Mouse (Mus musculus): ENCODE results near the gene Mrps18a.

Mrps18a gene

DNA sequence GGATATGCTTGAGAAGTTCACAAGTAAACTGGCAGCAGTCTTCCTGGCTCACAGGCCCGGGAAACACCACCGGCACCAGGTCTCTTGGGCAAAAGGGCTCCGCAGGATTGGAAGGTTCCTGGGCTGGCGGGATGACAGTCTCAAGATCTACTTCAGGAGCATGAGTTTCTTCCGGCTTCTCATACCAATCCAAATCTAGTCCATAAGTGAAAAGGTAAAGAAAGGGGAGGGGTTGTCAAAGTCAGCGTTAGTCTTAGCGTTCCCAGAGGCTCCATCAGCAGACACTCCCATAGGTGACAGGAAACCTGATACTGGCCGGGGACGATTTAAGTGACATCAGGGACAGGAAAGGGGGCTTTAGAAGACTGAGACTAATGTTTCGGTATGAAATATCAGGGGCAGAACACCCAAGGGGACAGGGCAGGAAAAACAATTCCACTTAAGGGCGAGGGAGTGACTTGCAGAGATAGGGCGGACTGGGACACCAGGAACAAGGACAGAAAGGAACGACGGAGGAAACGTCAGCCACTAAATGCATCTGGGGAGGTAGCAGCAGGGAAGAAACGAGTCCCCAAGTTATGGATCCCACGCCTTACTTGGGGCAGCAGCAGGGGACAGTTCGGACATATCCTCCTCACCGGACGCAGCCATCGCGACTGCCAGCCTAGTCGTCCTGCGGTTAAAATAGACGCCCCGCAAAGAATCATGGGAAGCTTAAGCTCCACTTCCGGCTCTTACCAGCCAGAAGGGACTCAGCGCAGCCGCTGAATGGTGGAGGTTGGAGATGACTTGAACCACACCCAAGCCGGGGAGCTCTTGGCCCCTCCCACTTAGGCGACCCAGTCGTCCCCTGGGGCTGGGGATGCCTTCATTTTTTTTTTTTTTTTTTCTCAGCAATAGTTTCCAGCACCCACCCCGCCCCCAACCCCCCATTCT lies 42.3 kb downstream of the Mrps18a start, which contains the start of gene Mad2l1bp:
TSS of gene Mad2l1bp (minus strand) at position 707 of the 936 bp plus-strand sequence.
- peak; percentile 93 to 95 for DNase-seq

DNA sequence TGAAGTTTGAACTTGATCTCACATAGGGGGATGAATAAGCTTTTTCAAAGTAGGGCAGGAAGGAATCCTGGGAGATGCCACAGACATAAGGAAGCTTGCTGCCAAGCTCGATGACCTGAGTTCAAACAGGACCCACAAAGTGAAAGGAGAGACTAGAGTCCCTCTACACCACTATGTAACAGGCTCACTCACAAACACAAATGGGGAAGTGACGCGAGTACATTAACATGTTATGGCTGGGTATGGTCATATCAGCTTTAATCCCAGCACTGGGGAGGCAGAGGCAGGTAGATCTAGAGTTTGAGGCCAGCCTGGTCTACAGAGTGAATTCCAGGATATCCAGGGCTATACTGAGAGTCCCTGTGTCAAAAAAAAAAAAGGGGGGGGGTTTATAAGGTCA lies 43.5 kb downstream of the Mrps18a start:
- DNase-seq: no peak

DNA sequence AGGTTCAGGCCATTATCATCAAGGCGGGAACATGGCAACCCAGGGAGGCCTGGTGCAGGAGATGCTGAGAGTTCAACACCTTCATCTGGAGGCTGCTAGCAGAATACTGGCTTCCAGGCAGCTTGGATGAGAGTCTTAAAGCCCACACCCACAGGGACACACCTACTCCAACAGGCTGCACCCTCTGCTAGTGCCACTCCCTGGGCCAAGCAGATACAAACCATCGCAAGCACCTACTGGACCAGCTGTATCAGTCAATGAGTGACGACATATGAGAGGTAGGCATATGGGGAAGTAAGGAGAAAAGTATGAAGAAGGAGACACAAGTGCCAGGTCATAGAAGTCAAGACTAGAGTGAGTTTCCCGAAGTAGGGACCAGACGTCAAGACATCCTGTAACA lies 45.9 kb downstream of the Mrps18a start:
- DNase-seq: no peak

DNA sequence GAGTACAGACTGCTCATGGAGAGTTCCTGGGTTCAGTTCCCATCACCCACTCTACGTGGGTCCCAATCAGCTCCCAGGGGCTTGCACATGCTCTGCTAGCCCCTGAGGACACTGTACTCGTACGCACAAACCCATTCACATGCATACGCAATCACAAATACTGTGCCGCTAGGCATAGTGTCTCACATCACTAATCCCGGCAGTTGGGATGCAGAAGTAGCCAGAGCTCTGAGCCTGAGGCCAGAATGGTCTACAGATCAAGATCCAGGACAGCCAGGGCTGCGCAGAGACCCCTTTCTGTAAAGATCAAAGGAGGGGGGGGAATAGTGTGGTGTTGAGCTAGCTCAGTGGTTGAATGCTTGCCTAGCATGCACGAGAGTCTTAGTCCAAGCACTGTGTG lies 46.3 kb downstream of the Mrps18a start:
- no peak for DNase-seq

DNA sequence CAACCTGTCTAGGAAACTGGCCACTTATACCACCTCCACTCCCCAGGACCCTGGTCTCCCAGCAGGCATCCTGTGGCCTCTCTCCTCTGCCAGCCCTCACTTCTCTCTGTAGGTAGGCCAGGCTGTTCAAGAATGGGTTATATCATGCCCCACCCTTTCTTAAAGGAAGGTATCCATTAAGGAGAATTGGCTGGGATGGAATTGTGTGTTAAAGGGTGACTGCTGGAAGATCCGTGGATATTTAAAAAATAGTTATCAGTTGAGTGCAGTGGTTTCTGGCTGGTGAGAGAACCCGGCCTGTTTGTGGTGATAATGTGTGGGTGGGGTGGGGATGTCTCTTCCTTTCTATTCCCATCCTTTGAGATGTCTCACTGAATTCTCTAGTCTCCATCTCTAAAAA lies 48.5 kb downstream of the Mrps18a start:
- no peak for DNase-seq

DNA sequence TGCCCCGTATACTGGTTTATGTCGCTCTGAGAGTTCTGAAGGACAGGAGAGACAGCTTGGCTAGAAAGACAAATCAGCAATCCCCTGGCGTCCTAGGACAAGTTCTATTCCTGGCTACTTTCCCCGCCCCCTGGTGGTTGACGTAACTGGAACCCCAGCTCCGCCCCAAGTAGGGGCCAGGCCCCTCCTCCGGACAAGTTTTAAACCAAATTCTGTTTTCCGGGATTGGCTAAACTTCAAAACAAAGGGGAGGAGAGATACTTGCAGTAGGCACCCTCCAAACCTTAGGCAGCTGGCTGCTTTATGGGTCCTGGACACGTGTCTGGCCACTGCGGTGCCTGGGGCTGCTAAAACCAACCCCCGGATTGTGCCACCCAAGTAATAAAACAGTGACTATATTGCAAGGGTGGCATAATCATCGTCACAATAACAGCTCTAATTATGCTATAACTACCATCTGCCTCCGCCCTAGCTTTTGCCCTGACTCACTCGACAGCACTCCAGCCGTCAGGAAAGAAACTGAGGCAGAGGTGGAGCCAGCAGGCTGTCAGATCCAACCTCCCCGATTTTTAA lies 49.4 kb downstream of the Mrps18a start:
- peak; percentile 94 to 95 for DNase-seq

DNA sequence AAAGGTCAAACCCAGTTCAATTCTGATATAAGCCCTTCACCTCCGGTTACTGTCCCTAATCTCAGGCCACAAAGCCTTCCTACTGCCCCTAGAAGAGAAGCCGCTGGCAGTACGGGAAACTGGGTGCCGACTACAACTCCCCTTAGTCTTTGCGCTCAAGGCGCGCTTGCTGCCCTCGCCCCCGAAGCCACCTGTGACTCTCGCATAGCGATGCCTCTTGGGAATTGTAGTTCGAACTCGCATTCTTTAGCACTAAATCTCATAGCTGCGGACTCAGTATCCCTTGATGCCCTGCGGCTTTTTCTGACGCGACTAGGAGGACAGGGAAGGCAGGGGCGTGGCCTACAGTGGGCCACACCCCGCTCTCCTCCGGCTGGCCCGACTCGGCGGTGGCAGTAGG lies 49.9 kb downstream of the Mrps18a start, which contains the start of gene Gtpbp2:
TSS of gene Gtpbp2 (plus strand) at position 347 of the 400 bp plus-strand sequence.
- peak; percentile 97 to 98 for DNase-seq

DNA sequence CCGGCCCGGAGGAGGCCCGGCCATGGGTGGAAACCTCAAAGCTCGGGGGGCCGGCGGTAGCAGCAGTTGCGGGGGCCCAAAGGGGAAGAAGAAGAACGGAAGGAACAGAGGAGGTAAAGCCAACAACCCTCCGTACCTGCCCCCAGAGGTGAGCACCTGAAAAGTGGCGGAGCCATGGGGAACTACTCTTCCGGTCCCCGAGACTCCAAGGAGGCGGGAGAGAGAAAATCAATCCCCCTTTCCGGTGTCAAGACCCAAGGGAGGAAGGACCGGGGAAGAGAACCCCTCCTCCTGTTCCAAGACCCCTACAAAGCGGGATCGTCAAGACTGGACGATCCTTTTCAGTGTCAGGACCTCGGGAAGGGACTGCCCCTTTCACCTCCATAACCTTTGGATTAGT lies 50.4 kb downstream of the Mrps18a start:
- DNase-seq: no peak

DNA sequence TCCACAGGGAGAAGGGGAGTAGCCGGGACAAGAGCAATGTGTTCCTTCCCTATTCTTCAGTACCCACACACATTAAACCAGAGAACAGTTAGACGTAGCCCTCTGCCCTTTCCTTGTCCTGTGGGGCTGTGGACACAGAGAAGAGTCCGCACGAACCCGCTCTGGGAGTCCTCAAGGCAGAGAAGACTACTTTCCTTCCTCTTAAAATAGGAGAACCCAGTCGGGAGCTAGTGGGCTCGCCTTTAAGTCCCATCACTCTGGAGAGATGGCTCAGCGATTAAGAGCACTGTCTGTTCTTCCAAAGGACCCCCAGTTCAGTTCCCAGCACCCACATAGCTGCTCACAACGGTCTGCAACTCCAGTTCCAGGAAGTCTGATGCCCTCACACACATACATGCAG lies 50.9 kb downstream of the Mrps18a start:
- no peak for DNase-seq

DNA sequence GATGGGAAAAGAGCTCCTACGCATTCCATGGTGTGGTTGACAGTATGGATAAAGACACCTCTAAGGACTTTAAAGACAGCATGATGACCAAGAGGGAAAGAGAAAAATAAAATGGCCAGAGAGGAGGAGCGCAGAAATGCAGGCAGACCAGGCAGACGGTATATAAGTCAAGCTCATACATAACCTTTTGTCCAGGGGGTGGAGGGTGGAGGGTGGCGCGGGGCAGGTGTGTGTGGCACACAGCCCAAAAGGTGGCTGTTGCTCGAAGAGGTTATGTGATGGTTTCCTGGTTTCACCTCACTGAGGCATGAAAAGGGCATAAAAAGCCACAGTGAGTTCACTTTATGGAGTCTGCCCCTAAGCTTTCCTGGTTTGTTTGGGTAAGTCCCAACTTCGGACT lies 51.8 kb downstream of the Mrps18a start:
- no peak for DNase-seq

DNA sequence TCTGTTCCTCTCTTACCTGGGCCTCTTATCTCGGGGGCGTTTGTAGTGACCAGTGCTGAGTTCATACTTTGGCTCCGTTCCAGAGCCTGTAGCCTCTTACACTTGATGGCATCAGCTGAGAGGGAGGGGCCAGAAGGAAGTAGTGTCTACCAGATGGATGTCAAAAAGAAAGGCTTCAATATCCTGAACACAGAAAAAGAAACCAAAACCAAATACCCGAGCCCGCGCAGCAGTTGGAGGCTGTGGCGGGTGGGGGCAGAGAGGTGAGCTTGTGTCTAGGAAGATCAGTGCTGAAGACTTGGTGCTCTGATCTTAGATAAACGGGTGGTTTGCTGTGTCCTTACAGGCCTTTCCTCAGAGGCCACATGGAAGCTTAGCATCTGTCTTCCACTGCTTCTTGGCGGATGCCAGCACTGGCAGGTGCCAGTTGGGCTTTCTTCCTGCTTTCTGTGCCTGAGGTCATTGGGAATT lies 52.2 kb downstream of the Mrps18a start:
- DNase-seq: peak; percentile 64 to 75

DNA sequence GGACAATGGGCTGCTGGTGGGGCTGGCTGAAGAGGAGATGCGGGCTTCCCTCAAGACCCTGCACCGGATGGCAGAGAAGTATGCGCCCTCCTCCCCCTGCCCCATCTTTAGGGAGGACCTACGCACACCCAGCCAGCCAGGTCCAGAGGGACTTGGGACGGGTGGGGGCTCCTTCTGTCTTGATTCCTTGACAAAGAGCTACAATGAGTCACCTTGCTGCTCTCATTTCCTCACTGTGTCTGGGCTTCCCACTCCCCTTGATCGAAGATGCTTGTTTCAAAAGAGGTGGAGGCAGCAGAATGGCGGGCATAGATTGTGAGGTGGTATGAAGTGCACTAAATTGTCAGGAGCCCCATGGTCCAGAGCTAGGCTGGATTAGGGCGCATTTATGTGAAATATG lies 53.5 kb downstream of the Mrps18a start:
- DNase-seq: no peak

DNA sequence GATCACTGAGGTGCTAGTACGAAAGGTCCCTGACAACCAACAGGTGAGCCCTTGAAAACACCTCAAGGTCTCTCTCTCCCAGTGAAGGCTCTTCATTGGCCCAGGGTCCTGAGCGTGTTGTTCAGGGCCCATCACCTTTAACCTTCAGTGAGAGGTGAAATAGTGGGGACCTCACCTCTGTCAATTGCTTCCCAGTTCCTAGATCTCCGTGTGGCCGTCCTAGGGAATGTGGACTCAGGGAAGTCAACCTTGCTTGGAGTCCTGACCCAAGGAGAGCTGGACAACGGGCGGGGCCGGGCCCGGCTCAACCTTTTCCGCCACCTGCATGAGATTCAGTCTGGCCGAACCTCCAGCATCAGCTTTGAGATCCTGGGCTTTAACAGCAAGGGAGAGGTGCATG lies 54.0 kb downstream of the Mrps18a start:
- no peak for DNase-seq

DNA sequence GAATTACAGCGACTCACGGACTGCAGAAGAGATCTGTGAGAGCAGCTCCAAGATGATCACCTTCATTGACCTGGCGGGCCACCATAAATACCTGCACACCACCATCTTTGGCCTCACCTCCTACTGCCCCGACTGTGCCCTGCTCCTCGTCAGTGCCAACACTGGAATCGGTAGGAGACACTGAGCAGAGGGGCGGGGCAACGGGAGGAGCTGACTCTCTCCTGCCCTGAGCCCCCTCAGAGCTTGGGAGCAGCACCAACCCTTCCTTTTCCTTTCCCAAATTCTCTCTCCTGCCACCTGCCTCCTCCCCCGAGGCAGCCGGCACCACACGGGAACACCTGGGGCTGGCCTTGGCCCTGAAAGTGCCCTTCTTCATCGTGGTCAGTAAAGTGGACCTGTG lies 54.7 kb downstream of the Mrps18a start:
- DNase-seq: no peak

DNA sequence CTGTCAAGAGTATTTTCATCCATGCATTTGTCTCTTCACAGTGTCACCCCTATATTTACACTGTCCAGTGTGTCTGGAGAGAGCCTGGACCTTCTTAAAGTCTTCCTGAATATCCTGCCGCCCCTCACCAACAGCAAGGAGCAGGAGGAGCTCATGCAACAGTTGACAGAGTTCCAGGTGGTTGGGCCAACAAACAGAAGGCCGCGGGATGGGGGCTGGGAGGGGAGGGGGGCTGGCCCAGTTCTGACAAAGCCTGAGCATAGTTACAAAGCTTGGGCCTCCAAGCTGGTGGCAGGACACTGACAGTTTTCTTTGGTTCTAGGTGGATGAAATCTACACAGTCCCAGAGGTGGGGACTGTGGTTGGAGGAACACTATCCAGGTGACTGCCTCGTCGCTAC lies 55.5 kb downstream of the Mrps18a start:
- DNase-seq: no peak

DNA sequence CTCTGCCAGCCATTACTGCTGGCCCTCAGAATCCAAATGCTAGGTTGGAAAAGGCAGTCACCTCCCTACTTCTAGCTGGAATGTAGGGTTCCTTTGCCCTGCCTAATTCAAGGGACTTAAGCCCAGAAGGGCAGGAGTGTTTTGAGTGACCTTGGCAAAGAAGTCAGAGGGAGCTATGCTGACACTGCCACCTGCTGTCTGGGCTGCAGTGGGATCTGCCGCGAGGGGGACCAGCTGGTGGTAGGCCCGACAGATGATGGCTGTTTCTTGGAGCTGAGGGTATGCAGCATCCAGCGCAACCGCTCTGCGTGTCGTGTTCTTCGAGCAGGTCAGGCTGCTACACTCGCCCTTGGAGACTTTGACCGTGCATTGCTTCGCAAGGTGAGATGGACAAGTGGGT lies 56.2 kb downstream of the Mrps18a start:
- peak in 1 of 2 experiments; percentile 31 for DNase-seq

DNA sequence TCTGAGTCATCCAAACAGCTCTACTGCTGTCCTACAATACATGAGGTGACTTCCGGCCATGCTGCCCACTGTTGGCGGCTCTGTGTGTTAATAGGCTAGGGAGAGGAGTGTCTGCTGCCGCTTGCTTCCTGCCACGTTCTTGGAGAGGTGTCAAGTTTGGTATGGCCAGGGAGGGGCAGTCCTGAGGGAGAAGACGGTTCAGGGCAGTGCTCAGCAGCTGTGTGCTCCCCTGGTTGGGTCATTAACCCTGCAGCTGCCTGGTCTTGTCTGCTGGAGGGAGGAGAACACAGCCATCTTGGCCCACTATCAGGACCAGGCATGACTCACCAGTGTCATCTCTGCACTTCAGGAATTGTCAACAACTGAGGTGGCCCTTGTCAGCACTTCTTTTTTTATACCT lies 57.5 kb downstream of the Mrps18a start:
- peak in 1 of 2 experiments; percentile 33 for DNase-seq

DNA sequence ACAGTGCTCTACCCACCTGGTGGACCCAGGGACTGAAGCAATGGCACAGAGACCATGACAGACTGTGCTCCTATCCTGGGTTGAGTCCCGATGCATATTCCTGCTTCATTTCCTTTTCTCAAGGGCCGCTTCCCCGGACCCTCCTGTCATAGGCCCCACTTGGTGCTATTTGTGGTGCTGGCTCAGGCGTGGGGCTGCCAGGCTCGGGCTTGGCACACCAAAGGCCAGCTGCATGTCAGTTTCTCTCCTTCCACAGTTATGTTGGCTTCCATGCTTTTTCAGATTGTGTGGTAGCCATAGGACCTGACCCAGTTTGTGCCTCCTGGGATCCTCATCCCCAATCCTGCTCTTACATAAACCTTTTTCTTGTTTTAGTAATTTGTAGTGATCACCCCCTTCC lies 58.0 kb downstream of the Mrps18a start:
- DNase-seq: no peak

DNA sequence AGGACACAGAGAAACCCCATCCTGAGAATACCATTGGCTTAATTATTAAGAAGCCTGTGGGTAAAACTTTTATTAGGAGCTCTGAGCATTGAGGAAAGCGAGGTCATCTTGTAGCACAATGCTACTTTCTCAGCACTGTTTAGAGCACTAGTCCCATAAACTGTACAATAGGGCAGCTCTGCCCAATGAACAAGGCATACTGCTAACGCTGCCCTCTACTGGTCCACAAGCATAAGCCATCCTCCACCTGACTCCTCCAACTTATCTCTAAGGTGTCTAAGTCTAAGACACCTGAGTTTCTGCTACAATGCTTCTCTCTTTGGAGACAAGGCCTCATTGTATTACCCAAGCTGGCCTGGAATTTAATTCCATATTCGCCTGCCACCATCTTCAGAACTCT lies 59.8 kb downstream of the Mrps18a start:
- DNase-seq: peak in 1 of 2 experiments; percentile 45
